Mouse (Mus musculus) layer of hippocampus, postnatal 10 days (tissue): ENCODE data around the gene Gm38392. TPM values are rescaled to one million over a fixed set of nuclear protein-coding genes. Genes with fewer than 3 reads are reported as not detected.

ENCODE experiments used
- DNase-seq, 2 experiments: peaks; one replicate each; pipeline ENCODE4 v3.0.0; 2021; ENCODE audit warnings: low spot score in 2 of 2
- microRNA-seq, 2 experiments: library from miRNA; unstranded; fragments of <30 nt; microRNA quantifications; one replicate each; pipeline ENCODE4 v1.2.0; 2021
- total RNA-seq, 2 experiments: library from RNA; stranded (reverse); gene quantifications; 2 replicates each; pipeline ENCODE4 v1.2.3; 2021

Gm38392 gene
- total RNA-seq, 2 experiments from 2014 or later: 0.78 to 0.83 TPM

GRCm38 (mm10) chr3:88202986-88203385, 84.0 kb downstream of the Gm38392 start:
- peak in 1 of 2 experiments; percentile 31 for DNase-seq

DNA sequence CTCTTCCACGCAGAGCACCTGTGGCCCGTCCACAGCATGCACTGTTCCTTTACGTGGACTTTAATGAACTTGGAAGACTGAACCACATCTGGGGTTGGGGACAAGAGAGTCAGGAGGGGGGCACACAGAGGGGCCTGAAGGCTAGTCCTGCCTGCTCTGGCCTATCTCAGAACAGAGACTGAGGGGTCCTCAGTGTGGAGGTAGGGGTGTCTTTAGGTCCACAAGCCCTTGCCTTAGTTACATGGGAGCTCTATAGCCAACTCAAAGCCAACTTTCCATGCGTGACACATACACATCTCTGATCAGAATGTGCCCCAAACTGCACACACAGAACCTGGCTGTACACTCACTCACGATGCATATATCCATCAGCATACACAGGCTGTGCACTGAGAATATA, 85.4 kb downstream of the Gm38392 start:
- no peak for DNase-seq

- no peak for DNase-seq
Measured at GRCm38 (mm10) chr3:88200972-88201330, 86.1 kb downstream of the Gm38392 start.

- DNase-seq: peak in 1 of 2 experiments; percentile 65
Measured at GRCm38 (mm10) chr3:88200161-88200971, 86.6 kb downstream of the Gm38392 start.

DNA sequence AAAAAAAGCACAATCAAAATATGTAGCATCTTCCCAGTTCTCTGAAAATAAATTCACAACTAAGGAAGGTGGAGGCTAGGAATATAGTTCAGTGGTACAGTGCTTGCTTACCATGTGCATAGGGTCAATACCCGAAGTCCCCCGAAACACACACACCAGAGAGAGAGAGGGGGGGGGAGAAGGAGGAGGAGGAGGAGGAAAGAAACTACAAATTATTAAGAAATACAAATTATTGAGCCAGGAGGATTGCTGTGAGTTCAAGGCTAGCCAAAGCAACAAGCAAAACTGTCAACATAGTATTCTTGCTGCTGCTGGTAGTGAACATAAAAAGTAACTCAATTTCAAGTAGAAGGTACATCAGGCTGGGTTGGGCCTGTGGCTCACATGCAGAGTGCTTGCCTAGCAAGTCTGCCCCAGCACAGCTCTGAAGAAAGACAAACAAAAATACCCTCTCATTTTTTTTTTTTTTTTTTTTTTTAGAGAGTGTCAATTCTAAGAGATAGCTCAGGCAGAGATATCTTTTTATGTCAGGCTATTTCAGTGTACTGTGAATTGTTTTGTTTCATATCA, 87.4 kb downstream of the Gm38392 start:
- DNase-seq: no peak

DNA sequence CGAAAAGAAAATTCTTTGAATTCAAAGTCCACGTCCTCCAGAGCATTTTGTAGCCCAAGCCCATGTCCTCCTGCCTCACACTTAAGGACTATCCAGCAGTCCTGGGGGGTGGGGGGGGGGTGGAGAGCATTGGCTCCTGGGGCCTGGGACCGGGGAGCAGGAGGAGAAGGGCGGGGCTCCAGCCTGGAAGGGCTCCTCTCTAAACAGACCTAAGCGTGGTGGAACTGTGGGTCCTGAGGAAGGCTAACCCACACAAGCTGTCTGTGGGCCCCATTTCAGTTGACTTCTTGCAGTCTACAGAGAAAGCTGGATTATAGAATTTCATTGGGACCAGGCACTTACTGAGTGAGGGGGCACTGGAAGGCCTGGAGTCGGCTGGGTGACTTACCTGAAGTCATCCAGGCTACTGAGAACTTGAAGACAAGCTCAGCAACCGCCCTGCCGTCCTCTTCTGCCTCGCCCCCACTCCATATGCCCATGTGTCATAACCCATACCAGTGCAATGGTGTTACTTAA, 88.4 kb downstream of the Gm38392 start:
- no peak for DNase-seq

GRCm38 (mm10) chr3:88197741-88198504, 89.1 kb downstream of the Gm38392 start:
- no peak for DNase-seq

Small RNAs within 50 kb of the gene (microRNA-seq; reads per million reads assigned to microRNA genes)
- 0 reads per million in 2 experiments for gene Gm25641
- 72.7 to 96.0 reads per million in 2 experiments for gene Mir3093
- 0 reads per million in 2 experiments for gene Mir9-1

Other genes starting within 250 kb of the Gm38392 start
- gene Gpatch4, start 244.1 kb downstream of the Gm38392 start, total RNA-seq: 10 to 100 TPM; 20.9 to 27.1 TPM
- 10 to 100 TPM; 68.4 to 70.1 TPM for gene Naxe, start 228.7 kb downstream of the Gm38392 start, total RNA-seq
- gene Ttc24, start 208.9 kb downstream of the Gm38392 start, total RNA-seq: not detected
- gene Iqgap3, start 205.2 kb downstream of the Gm38392 start, total RNA-seq: 1 to 10 TPM; 2.1 to 2.3 TPM
- 100 to 1,000 TPM; 125 to 126 TPM for gene Mef2d, start 144.8 kb downstream of the Gm38392 start, total RNA-seq
- under 1 TPM in 1 of 2 experiments, not detected in 1; 0.25 TPM for gene Rhbg, start 32.5 kb downstream of the Gm38392 start, total RNA-seq
- gene Tsacc, start 9.8 kb upstream of the Gm38392 start, total RNA-seq: 1 to 10 TPM; 1.8 to 7.0 TPM
- 100 to 1,000 TPM; 198 to 208 TPM for gene Cct3, start 9.9 kb upstream of the Gm38392 start, total RNA-seq
- gene Glmp, start 37.8 kb upstream of the Gm38392 start, total RNA-seq: 10 to 100 TPM; 62.1 to 73.0 TPM
- gene Tmem79, start 48.9 kb upstream of the Gm38392 start, total RNA-seq: under 1 TPM; 0.71 to 0.87 TPM
- gene Smg5, start 49.0 kb upstream of the Gm38392 start, total RNA-seq: 10 to 100 TPM; 71.6 to 72.7 TPM
- 1 to 10 TPM; 6.8 to 8.4 TPM for gene Paqr6, start 77.4 kb upstream of the Gm38392 start, total RNA-seq
- gene Bglap3, start 85.5 kb upstream of the Gm38392 start, total RNA-seq: under 1 TPM; 0.55 to 0.83 TPM
- gene Bglap2, start 91.5 kb upstream of the Gm38392 start, total RNA-seq: not detected
- gene Bglap, start 97.3 kb upstream of the Gm38392 start, total RNA-seq: 1 to 10 TPM in 1 of 2 experiments, not detected in 1; 2.7 TPM
- gene Pmf1, start 123.1 kb upstream of the Gm38392 start, total RNA-seq: 10 to 100 TPM; 10.9 to 11.6 TPM
- 10 to 100 TPM; 54.1 to 58.1 TPM for gene Slc25a44, start 137.9 kb upstream of the Gm38392 start, total RNA-seq
- gene Sema4a, start 174.0 kb upstream of the Gm38392 start, total RNA-seq: 10 to 100 TPM; 39.6 to 42.8 TPM
- gene Lmna, start 222.7 kb upstream of the Gm38392 start, total RNA-seq: 10 to 100 TPM; 46.2 to 50.5 TPM
- gene Mex3a, start 245.2 kb upstream of the Gm38392 start, total RNA-seq: 10 to 100 TPM; 17.0 to 18.5 TPM